Mouse (Mus musculus): Measurements from ENCODE around the gene Anapc7. TPM values are rescaled to one million over a fixed set of nuclear protein-coding genes. Genes with fewer than 3 reads are reported as not detected.
"Not testable (repeated sequence)": the region's sequence is repeated elsewhere in the genome, so short reads cannot be mapped to it uniquely, and the experiment has no call there.

The Anapc7 gene
- total and polyA plus RNA-seq, 3 experiments: 39.9 to 49.7 TPM; not detected in 1

DNA sequence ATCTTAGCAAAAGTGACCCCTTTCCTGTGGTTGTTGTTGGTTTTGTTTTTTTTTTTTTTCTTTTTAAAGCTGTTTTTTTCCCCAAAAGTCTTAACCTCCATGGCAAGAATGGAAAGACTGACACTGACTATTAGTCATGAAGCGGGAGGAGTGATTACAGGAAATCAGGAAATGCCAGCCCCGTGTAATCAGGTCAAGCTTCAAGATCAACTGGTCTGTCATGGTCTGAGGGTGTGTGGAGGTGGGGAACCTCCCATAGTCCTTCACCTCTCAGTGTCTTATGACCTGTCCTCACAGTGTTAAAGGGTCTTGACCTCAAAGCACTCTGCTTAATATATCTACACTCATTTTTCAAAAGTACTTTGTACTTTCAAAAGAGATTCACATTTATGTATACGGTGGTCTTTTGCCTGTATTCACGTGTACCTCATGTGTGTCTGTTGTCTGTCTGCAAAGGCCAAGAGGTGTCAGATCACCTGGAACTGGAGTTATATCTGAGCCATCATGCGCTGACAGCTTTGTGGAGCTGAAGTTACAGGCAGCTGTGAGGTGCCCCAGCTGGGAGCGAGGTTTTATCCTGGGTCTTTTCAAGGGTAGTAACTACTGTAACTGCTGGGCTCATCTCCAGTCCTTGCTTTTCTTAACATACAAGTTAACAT lies 61.4 kb downstream of the Anapc7 start:
- no peaks in the 10 kb centered on the region for H3K27me3 ChIP-seq (ENCODE audit: control insufficient read depth in 1 of 2, insufficient read depth in 2 of 2, low read length in 2 of 2)
- no peak for DNase-seq (ENCODE audit: low read depth, low spot score)
- H3K4me3 ChIP-seq (ENCODE audit: control insufficient read depth in 1 of 2, insufficient read depth in 1 of 2, low read depth in 2 of 2, low read length in 2 of 2): no peak overlapping the region
- H3K4me1 ChIP-seq (ENCODE audit: control insufficient read depth in 1 of 2, insufficient read depth in 2 of 2, low read length in 2 of 2): no peaks in the 10 kb centered on the region
- no peak overlapping the region for H3K27ac ChIP-seq (ENCODE audit: control insufficient read depth, low read depth, low read length)
- peaks cover 4% of the 10 kb centered on the region; the same call in 1 of the 2 replicates for H3K79me2 ChIP-seq (ENCODE audit: control insufficient read depth, insufficient read depth, low read length, poor library complexity)
- TF ChIP-seq GATA1 (IDR thresholded peaks at IDR 0.05; ENCODE audit: low read depth, low read length): no peak
- TF ChIP-seq USF1 (IDR thresholded peaks at IDR 0.05; ENCODE audit: low read depth, low read length): no peak
- TF ChIP-seq JUND (IDR thresholded peaks at IDR 0.05; ENCODE audit: low read depth, low read length): no peak
- H3K9me3 ChIP-seq (replicated peaks; ENCODE audit: insufficient read depth, low read length): no peaks in the 10 kb centered on the region
- no peak overlapping the region for H3K9ac ChIP-seq (ENCODE audit: control insufficient read depth, low read depth, low read length, poor library complexity, severe bottlenecking)
- H3K36me3 ChIP-seq (ENCODE audit: control insufficient read depth in 1 of 2, insufficient read depth in 2 of 2, low read length in 2 of 2): peaks cover 0 to 74% of the 10 kb centered on the region in 2 experiments; a peak in 3 of 4 replicates

DNA sequence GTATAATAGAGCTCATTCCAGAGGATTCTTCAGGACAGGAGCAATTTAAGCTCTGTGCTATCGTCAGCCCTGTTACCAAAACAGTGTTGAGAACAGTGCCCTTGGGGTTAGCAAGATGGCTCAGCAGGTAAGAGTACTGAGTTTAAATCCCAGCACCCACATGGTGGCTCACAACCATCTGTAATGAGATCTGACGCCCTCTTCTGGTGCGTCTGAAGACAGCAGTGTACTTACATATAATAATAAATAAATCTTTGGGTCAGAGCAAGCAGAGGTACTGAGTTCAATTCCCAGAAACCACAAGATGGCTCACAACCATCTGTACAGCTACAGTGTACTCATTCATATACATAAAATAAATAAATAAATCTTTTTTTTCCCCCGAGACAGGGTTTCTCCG lies 64.8 kb downstream of the Anapc7 start:
- not testable (repeated sequence) for H3K9ac ChIP-seq (ENCODE audit: control insufficient read depth, low read depth, low read length, poor library complexity, severe bottlenecking); DNase-seq (ENCODE audit: low read depth, low spot score); H3K4me1 ChIP-seq (ENCODE audit: control insufficient read depth in 1 of 2, insufficient read depth in 2 of 2, low read length in 2 of 2); H3K79me2 ChIP-seq (ENCODE audit: control insufficient read depth, insufficient read depth, low read length, poor library complexity); H3K4me3 ChIP-seq (ENCODE audit: control insufficient read depth in 1 of 2, insufficient read depth in 1 of 2, low read depth in 2 of 2, low read length in 2 of 2); H3K27me3 ChIP-seq (ENCODE audit: control insufficient read depth in 1 of 2, insufficient read depth in 2 of 2, low read length in 2 of 2); H3K27ac ChIP-seq (ENCODE audit: control insufficient read depth, low read depth, low read length); H3K9me3 ChIP-seq (replicated peaks; ENCODE audit: insufficient read depth, low read length)
- peak in 1 of 3 experiments; percentile 26; a peak in 2 of 6 replicates for TF ChIP-seq CTCF (IDR thresholded peaks at IDR 0.05 in 2 of 3, conservative IDR thresholded peaks at IDR 0.05 in 1 of 3; ENCODE audit: control insufficient read depth in 1 of 3, insufficient read depth in 1 of 3, low read depth in 2 of 3, low read length in 3 of 3, poor library complexity in 1 of 3, severe bottlenecking in 1 of 3)
- H3K36me3 ChIP-seq (ENCODE audit: control insufficient read depth in 1 of 2, insufficient read depth in 2 of 2, low read length in 2 of 2): peaks cover 0 to 75% of the 10 kb centered on the region in 2 experiments; a peak in 2 of 4 replicates

DNA sequence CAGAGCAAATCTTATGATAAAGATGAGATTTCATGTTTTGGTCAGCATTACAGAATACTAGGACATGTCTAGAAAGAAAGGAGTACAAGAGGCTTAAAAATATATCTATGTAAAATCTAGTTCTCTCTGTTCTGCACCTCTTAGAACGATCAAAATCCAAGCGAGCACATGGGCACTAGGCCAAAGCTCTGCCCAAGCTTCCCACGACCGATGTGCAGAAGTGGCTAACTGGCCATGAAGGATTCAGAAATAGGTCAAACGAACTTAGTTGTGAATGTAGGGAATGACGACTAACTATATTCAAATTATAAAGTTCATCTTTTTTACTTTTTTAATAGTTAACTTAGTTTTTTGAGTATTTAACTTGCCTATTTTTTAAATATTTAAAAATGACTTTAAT lies 66.3 kb downstream of the Anapc7 start:
- Histone ChIP-seq H3K9ac (ENCODE audit: control insufficient read depth, low read depth, low read length, poor library complexity, severe bottlenecking) (no peak overlapping the region), H3K4me1 (ENCODE audit: control insufficient read depth in 1 of 2, insufficient read depth in 2 of 2, low read length in 2 of 2) (peaks cover 0 to 4% of the 10 kb centered on the region in 2 experiments; a peak in 2 of 4 replicates), H3K27me3 (ENCODE audit: control insufficient read depth in 1 of 2, insufficient read depth in 2 of 2, low read length in 2 of 2) (no peaks in the 10 kb centered on the region), H3K36me3 (ENCODE audit: control insufficient read depth in 1 of 2, insufficient read depth in 2 of 2, low read length in 2 of 2) (peaks cover 5 to 73% of the 10 kb centered on the region in 2 experiments), H3K27ac (ENCODE audit: control insufficient read depth, low read depth, low read length) (no peak overlapping the region), H3K4me3 (ENCODE audit: control insufficient read depth in 1 of 2, insufficient read depth in 1 of 2, low read depth in 2 of 2, low read length in 2 of 2) (no peak overlapping the region), H3K79me2 (ENCODE audit: control insufficient read depth, insufficient read depth, low read length, poor library complexity) (peaks cover 6% of the 10 kb centered on the region; the same call in 1 of the 2 replicates), H3K9me3 (replicated peaks; ENCODE audit: insufficient read depth, low read length) (no peaks in the 10 kb centered on the region)
- DNase-seq (ENCODE audit: low read depth, low spot score): no peak
- TF ChIP-seq UBTF (IDR thresholded peaks at IDR 0.05; ENCODE audit: borderline replicate concordance, insufficient read depth, low read depth, low read length) (no peak), CTCF (IDR thresholded peaks at IDR 0.05 in 2 of 3, conservative IDR thresholded peaks at IDR 0.05 in 1 of 3; ENCODE audit: control insufficient read depth in 1 of 3, insufficient read depth in 1 of 3, low read depth in 2 of 3, low read length in 3 of 3, poor library complexity in 1 of 3, severe bottlenecking in 1 of 3) (no peak), RCOR1 (IDR thresholded peaks at IDR 0.05; ENCODE audit: low read depth, low read length) (no peak), KAT2A (conservative IDR thresholded peaks at IDR 0.05; ENCODE audit: low read depth, low read length) (no peak), EP300 (IDR thresholded peaks at IDR 0.05; ENCODE audit: low read depth in 1 of 2, low read length in 2 of 2) (no peak), NRF1 (IDR thresholded peaks at IDR 0.05; ENCODE audit: insufficient read depth, low read depth, low read length, poor library complexity, severe bottlenecking) (no peak), ZKSCAN1 (IDR thresholded peaks at IDR 0.05; ENCODE audit: low read depth, low read length) (no peak), E2F4 (IDR thresholded peaks at IDR 0.05; ENCODE audit: borderline replicate concordance, low read depth, low read length) (no peak), SIN3A (IDR thresholded peaks at IDR 0.05; ENCODE audit: low read length) (no peak), POLR2A (IDR thresholded peaks at IDR 0.05; ENCODE audit: control insufficient read depth in 1 of 2, insufficient read depth in 1 of 2, low read depth in 1 of 2, low read length in 2 of 2, poor library complexity in 1 of 2) (no peak), POLR2AphosphoS5 (IDR thresholded peaks at IDR 0.05; ENCODE audit: borderline replicate concordance, low read depth, low read length) (no peak), TCF12 (IDR thresholded peaks at IDR 0.05; ENCODE audit: low read depth, low read length) (no peak), MYC (IDR thresholded peaks at IDR 0.05; ENCODE audit: low read depth, low read length) (no peak), NELFE (IDR thresholded peaks at IDR 0.05; ENCODE audit: low read depth, low read length) (no peak), ZMIZ1 (IDR thresholded peaks at IDR 0.05; ENCODE audit: low read depth, low read length) (no peak), RAD21 (IDR thresholded peaks at IDR 0.05; ENCODE audit: low read depth, low read length) (no peak), POLR2AphosphoS2 (IDR thresholded peaks at IDR 0.05; ENCODE audit: low read length) (no peak), ELF1 (IDR thresholded peaks at IDR 0.05; ENCODE audit: low read depth, low read length) (no peak), SMC3 (IDR thresholded peaks at IDR 0.05; ENCODE audit: low read depth, low read length) (no peak)
